Mouse (Mus musculus) brain, embryonic 14.5 days (tissue): Measurements from ENCODE around the gene Xrcc4.

Source experiments
- CTCF ChIP-seq: fragments of 200-500 bp; IDR thresholded peaks from 2 replicates; pipeline ENCODE4 v1.5.1; 2012; ENCODE audit warnings: inconsistent platforms, mild to moderate bottlenecking, moderate library complexity, borderline replicate concordance; ENCODE audit not compliant: insufficient read depth, insufficient read length; ENCODE audit errors: extremely low read depth
- POLR2A ChIP-seq: fragments of 200-500 bp; IDR thresholded peaks from 2 replicates; pipeline ENCODE4 v1.6.1; 2012; ENCODE audit warnings: mild to moderate bottlenecking, inconsistent platforms, borderline replicate concordance; ENCODE audit not compliant: poor library complexity, insufficient read depth, insufficient read length, severe bottlenecking; ENCODE audit errors: extremely low read depth

DNA sequence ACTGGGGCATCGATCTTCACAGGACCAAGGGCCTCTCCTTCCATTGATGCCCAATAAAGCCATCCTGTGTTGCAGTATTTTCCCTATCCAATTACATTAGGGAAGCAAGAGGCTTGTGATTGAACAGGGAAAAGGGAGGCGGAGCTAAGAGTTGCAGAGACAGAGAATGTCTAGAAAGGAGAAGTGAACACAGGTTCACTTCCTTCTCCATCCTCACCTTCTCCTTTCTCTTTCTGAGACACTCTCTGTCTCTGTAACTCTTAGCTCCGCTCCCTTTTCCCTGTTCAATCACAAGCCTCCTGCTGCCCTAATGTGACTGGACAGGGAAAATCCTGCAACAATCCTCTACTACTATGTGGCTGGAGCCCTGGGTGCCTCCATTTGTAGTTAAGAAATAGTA is 254.9 kb downstream of the Xrcc4 start:
- TF ChIP-seq POLR2A (no peak), CTCF (no peak)
